Mouse (Mus musculus) induced T-regulatory cell, adult 2 months (primary cell): ENCODE measurements around the gene Prl2c5.
A peak's percentile ranks its signal among the peaks of the same experiment; 100 is the strongest.
"Not testable (repeated sequence)": the region's sequence is repeated elsewhere in the genome, so short reads cannot be mapped to it uniquely, and the experiment has no call there.

Experiments
- DNase-seq: peaks from one replicate; pipeline ENCODE4 v3.0.0-alpha.2; 2012; ENCODE audit warnings: low read depth

Prl2c5 gene

GRCm38 (mm10) chr13:13182415-13182814, at the start of gene Prl2c5:
Gene Prl2c5, plus strand, starts transcription at chr13:13182715.
- not testable (repeated sequence) for DNase-seq

GRCm38 (mm10) chr13:13162777-13163485, 19.6 kb upstream of the Prl2c5 start:
- not testable (repeated sequence) for DNase-seq

GRCm38 (mm10) chr13:13168631-13169030, 13.9 kb upstream of the Prl2c5 start:
- DNase-seq = not testable (repeated sequence)

GRCm38 (mm10) chr13:13173616-13174136, 8.8 kb upstream of the Prl2c5 start:
- not testable (repeated sequence) for DNase-seq

- not testable (repeated sequence) for DNase-seq
Measured at GRCm38 (mm10) chr13:13175736-13176135, 6.8 kb upstream of the Prl2c5 start.

- not testable (repeated sequence) for DNase-seq
Measured at GRCm38 (mm10) chr13:13211168-13211567, 28.7 kb downstream of the Prl2c5 start.

- DNase-seq = not testable (repeated sequence)
Measured at GRCm38 (mm10) chr13:13216363-13216762, 33.8 kb downstream of the Prl2c5 start.

- DNase-seq = not testable (repeated sequence)
Measured at GRCm38 (mm10) chr13:13220231-13220630, 37.7 kb downstream of the Prl2c5 start.

GRCm38 (mm10) chr13:13237456-13237855, 54.9 kb downstream of the Prl2c5 start:
- DNase-seq = peak; percentile 29
